Mouse (Mus musculus) cerebellum, adult 18-20 months (tissue): ENCODE measurements at regions not wholly inside any gene's neighbourhood (a gene's known extent, or its start where the extent isn't known, plus 50 kb on each side); places are given as distances from the start of the nearest gene placed in this dataset.

Experiments
- DNase-seq, 2 experiments: peaks; one replicate each; pipeline ENCODE4 v3.0.0; 2021

GRCm38 (mm10) chr15:88490316-88491090 is 109.6 kb upstream of the Zdhhc25 start:
- DNase-seq = no peak

- no peak for DNase-seq
Observed at GRCm38 (mm10) chr15:88491091-88491366, 109.1 kb upstream of the Zdhhc25 start.

- DNase-seq = no peak
Observed at GRCm38 (mm10) chr15:88497957-88498356, 102.1 kb upstream of the Zdhhc25 start.

GRCm38 (mm10) chr15:88502311-88502710 is 97.8 kb upstream of the Zdhhc25 start:
- DNase-seq = peak; percentile 35 to 52

- peak in 1 of 2 experiments; percentile 24 for DNase-seq
Observed at GRCm38 (mm10) chr15:88503896-88504295, 96.2 kb upstream of the Zdhhc25 start.

- no peak for DNase-seq
Observed at GRCm38 (mm10) chr15:88505491-88506119, 94.5 kb upstream of the Zdhhc25 start.

GRCm38 (mm10) chr15:88507886-88508285 is 92.2 kb upstream of the Zdhhc25 start:
- DNase-seq = no peak

GRCm38 (mm10) chr15:88508971-88509370 is 91.1 kb upstream of the Zdhhc25 start:
- DNase-seq = peak; percentile 45 to 62

GRCm38 (mm10) chr15:88509626-88510025 is 90.5 kb upstream of the Zdhhc25 start:
- peak; percentile 61 to 65 for DNase-seq

GRCm38 (mm10) chr15:88514091-88514490 is 86.0 kb upstream of the Zdhhc25 start:
- no peak for DNase-seq

GRCm38 (mm10) chr15:88531218-88531617 is 68.9 kb upstream of the Zdhhc25 start:
- DNase-seq = no peak

GRCm38 (mm10) chr15:88532008-88532407 is 68.1 kb upstream of the Zdhhc25 start:
- DNase-seq = no peak

- DNase-seq = no peak
Observed at GRCm38 (mm10) chr15:88533354-88533753, 66.7 kb upstream of the Zdhhc25 start.

- DNase-seq = no peak
Observed at GRCm38 (mm10) chr15:88535516-88535915, 64.6 kb upstream of the Zdhhc25 start.

- peak; percentile 80 to 88 for DNase-seq
Observed at GRCm38 (mm10) chr15:88537190-88537589, 62.9 kb upstream of the Zdhhc25 start.

- DNase-seq = peak; percentile 81 to 82
Observed at GRCm38 (mm10) chr15:88542567-88542966, 57.5 kb upstream of the Zdhhc25 start.

- DNase-seq = peak; percentile 82 to 83
Observed at GRCm38 (mm10) chr15:88544216-88544615, 55.9 kb upstream of the Zdhhc25 start.

GRCm38 (mm10) chr15:88548261-88548660 is 51.8 kb upstream of the Zdhhc25 start:
- no peak for DNase-seq
